Mouse (Mus musculus) ES-E14 (cell line): Measurements from ENCODE around the gene Prr22.

Experiments
- CHD2 ChIP-seq: IDR thresholded peaks from 2 replicates; pipeline ENCODE4 v1.6.1; 2014; ENCODE audit warnings: mild to moderate bottlenecking, low read depth, low read length, inconsistent platforms
- ZNF384 ChIP-seq: IDR thresholded peaks from 2 replicates; pipeline ENCODE4 v1.6.1; 2012; ENCODE audit warnings: low read depth, low read length, inconsistent platforms

- TF ChIP-seq ZNF384 (no peak), CHD2 (no peak)
Observed at GRCm38 (mm10) chr17:56766631-56767405, 3.2 kb upstream of the Prr22 start.
